Mouse (Mus musculus) liver, embryonic 13.5 days (tissue): ENCODE data around the gene Rgs18. TPM values are rescaled to one million over a fixed set of nuclear protein-coding genes. Genes with fewer than 3 reads are reported as not detected.

ENCODE experiments used
- ATAC-seq: fragments of 200-750 bp; cut with Nextera tagmentation; 2 replicates; pipeline ENCODE4 v1.8.0; 2017; ENCODE audit warnings: low read depth, mild to moderate bottlenecking, moderate number of reproducible peaks, moderate library complexity
- DNase-seq: peaks from one replicate; pipeline ENCODE4 v3.0.0; 2022
- H3K27ac ChIP-seq: fragments of 300-500 bp; sonication (generic); 2 replicates; pipeline ENCODE4 v1.5.1; 2015; ENCODE audit warnings: moderate library complexity, mild to moderate bottlenecking, inconsistent platforms
- H3K27me3 ChIP-seq: fragments of 300-500 bp; sonication (generic); 2 replicates; pipeline ENCODE4 v1.6.1; 2015; ENCODE audit warnings: mild to moderate bottlenecking, inconsistent platforms
- H3K36me3 ChIP-seq: fragments of 300-500 bp; sonication (generic); 2 replicates; pipeline ENCODE4 v1.6.1; 2015; ENCODE audit warnings: mild to moderate bottlenecking, inconsistent platforms
- H3K4me1 ChIP-seq: fragments of 300-500 bp; sonication (generic); replicated peaks from 2 replicates; pipeline ENCODE4 v1.6.1; 2015; ENCODE audit warnings: inconsistent platforms
- H3K4me2 ChIP-seq: fragments of 300-500 bp; sonication (generic); 2 replicates; pipeline ENCODE4 v1.6.1; 2015; ENCODE audit warnings: inconsistent platforms, mild to moderate bottlenecking, moderate library complexity
- H3K4me3 ChIP-seq: fragments of 300-500 bp; sonication (generic); replicated peaks from 2 replicates; pipeline ENCODE4 v1.5.1; 2015; ENCODE audit warnings: mild to moderate bottlenecking, inconsistent platforms
- H3K9ac ChIP-seq: fragments of 300-500 bp; sonication (generic); 2 replicates; pipeline ENCODE4 v1.6.1; 2015; ENCODE audit warnings: mild to moderate bottlenecking, inconsistent platforms
- H3K9me3 ChIP-seq: fragments of 300-500 bp; sonication (generic); replicated peaks from 2 replicates; pipeline ENCODE4 v1.6.1; 2016; ENCODE audit warnings: inconsistent platforms
- WGBS: fragments of 180-500 bp; shearing (Covaris S2); methylation state at CpG from one replicate; pipeline ENCODE4 v1.1.7; 2015; ENCODE audit not compliant: insufficient replicate concordance; 5-methylcytosine and 5-hydroxymethylcytosine counted together
- polyA plus RNA-seq: library from polyadenylated mRNA; unstranded; fragments of >200 nt; fragmentation: Nextera tagmentation; extraction: Ambion mirVana; gene quantifications from 2 replicates; pipeline ENCODE4 v1.2.1, GENCODE M21; 2015

The Rgs18 gene
- 20.9 and 26.3 TPM in 2 replicates for polyA plus RNA-seq

- Histone ChIP-seq H3K4me1 (peaks cover 2% of the 10 kb centered on the region; the same call in 1 of the 2 replicates), H3K9ac (no peak within 1 kb of the TSS), H3K36me3 (no peaks in the 10 kb centered on the region), H3K4me2 (peak within 1 kb of the TSS; percentile 17; the same call in 1 of the 2 replicates), H3K27ac (peak within 1 kb of the TSS; percentile 43; the same call in 1 of the 2 replicates), H3K4me3 (peak within 1 kb of the TSS; percentile 24), H3K27me3 (no peaks in the 10 kb centered on the region), H3K9me3 (no peaks in the 10 kb centered on the region)
- peak; percentile 41 for DNase-seq
- peak; percentile 88 for ATAC-seq
- WGBS: 11% methylated on average over 5 of the region's 5 CpGs
These were observed at the start of gene Rgs18 for GRCm38 (mm10) chr1:144775331-144775730. Gene Rgs18, minus strand, starts transcription at chr1:144775435.

GRCm38 (mm10) chr1:144774394-144774793 lies 841 bp downstream of the Rgs18 start:
- Histone ChIP-seq H3K36me3 (no peaks in the 10 kb centered on the region), H3K27ac (no peak overlapping the region), H3K9me3 (no peaks in the 10 kb centered on the region), H3K4me2 (no peak overlapping the region), H3K27me3 (no peaks in the 10 kb centered on the region), H3K4me3 (0 out of 2 replicates have a peak overlapping the region, but pooled peaks have one; percentile 22), H3K4me1 (peaks cover 2% of the 10 kb centered on the region; the same call in 1 of the 2 replicates), H3K9ac (no peak overlapping the region)
- DNase-seq: no peak
- WGBS: 42% methylated on average over 1 of the region's 1 CpGs
- ATAC-seq: no peak

- ATAC-seq (no peak), DNase-seq (no peak)
- Histone ChIP-seq H3K36me3 (no peaks in the 10 kb centered on the region), H3K9ac (no peak overlapping the region), H3K27ac (no peak overlapping the region), H3K27me3 (no peaks in the 10 kb centered on the region), H3K4me2 (no peak overlapping the region), H3K9me3 (no peaks in the 10 kb centered on the region), H3K4me1 (no peaks in the 10 kb centered on the region), H3K4me3 (no peak overlapping the region)
- 22% methylated on average over 2 of the region's 2 CpGs for WGBS
These were observed 9.0 kb downstream of the Rgs18 start for GRCm38 (mm10) chr1:144766218-144766617.

- Histone ChIP-seq H3K4me3 (no peak overlapping the region), H3K9ac (no peak overlapping the region), H3K36me3 (no peaks in the 10 kb centered on the region), H3K4me1 (no peaks in the 10 kb centered on the region), H3K9me3 (no peaks in the 10 kb centered on the region), H3K27ac (no peak overlapping the region), H3K27me3 (no peaks in the 10 kb centered on the region), H3K4me2 (no peak overlapping the region)
- ATAC-seq (no peak), DNase-seq (no peak)
- 71% methylated on average over 3 of the region's 3 CpGs for WGBS
These were observed 14.4 kb downstream of the Rgs18 start for GRCm38 (mm10) chr1:144760792-144761191.

- Histone ChIP-seq H3K4me2 (no peak overlapping the region), H3K27ac (no peak overlapping the region), H3K36me3 (no peaks in the 10 kb centered on the region), H3K9ac (no peak overlapping the region), H3K9me3 (no peaks in the 10 kb centered on the region), H3K4me1 (no peaks in the 10 kb centered on the region), H3K27me3 (no peaks in the 10 kb centered on the region), H3K4me3 (no peak overlapping the region)
- ATAC-seq (no peak), DNase-seq (no peak)
- 38% methylated on average over 3 of the region's 3 CpGs for WGBS
These were observed 24.5 kb downstream of the Rgs18 start for GRCm38 (mm10) chr1:144750763-144751162.

- WGBS: 82% methylated on average over 1 of the region's 1 CpGs
- Histone ChIP-seq H3K4me1 (no peaks in the 10 kb centered on the region), H3K36me3 (no peaks in the 10 kb centered on the region), H3K27ac (no peak overlapping the region), H3K4me2 (no peak overlapping the region), H3K9ac (no peak overlapping the region), H3K27me3 (no peaks in the 10 kb centered on the region), H3K9me3 (no peaks in the 10 kb centered on the region), H3K4me3 (no peak overlapping the region)
- no peak for DNase-seq
- no peak for ATAC-seq
These were observed 29.1 kb downstream of the Rgs18 start for GRCm38 (mm10) chr1:144746182-144746581.

- Histone ChIP-seq H3K4me3 (no peak overlapping the region), H3K9ac (no peak overlapping the region), H3K36me3 (no peaks in the 10 kb centered on the region), H3K9me3 (no peaks in the 10 kb centered on the region), H3K4me1 (no peaks in the 10 kb centered on the region), H3K4me2 (no peak overlapping the region), H3K27me3 (no peaks in the 10 kb centered on the region), H3K27ac (no peak overlapping the region)
- 53% methylated on average over 6 of the region's 6 CpGs for WGBS
- ATAC-seq (no peak), DNase-seq (no peak)
These were observed 37.5 kb downstream of the Rgs18 start for GRCm38 (mm10) chr1:144737739-144738138.

- no peak overlapping the region for H3K27ac ChIP-seq
- no peak overlapping the region for H3K4me2 ChIP-seq
- ATAC-seq (no peak), DNase-seq (no peak)
- no peaks in the 10 kb centered on the region for H3K27me3 ChIP-seq
- no peaks in the 10 kb centered on the region for H3K4me1 ChIP-seq
- H3K4me3 ChIP-seq: no peak overlapping the region
- no peaks in the 10 kb centered on the region for H3K36me3 ChIP-seq
- 66% methylated on average over 4 of the region's 4 CpGs for WGBS
- H3K9ac ChIP-seq: no peak overlapping the region
- H3K9me3 ChIP-seq: no peaks in the 10 kb centered on the region
These were observed 54.5 kb downstream of the Rgs18 start for GRCm38 (mm10) chr1:144720736-144721135.

- DNase-seq: no peak
- 40% methylated on average over 2 of the region's 2 CpGs for WGBS
- ATAC-seq: no peak
- Histone ChIP-seq H3K36me3 (no peaks in the 10 kb centered on the region), H3K4me2 (no peak overlapping the region), H3K4me1 (no peaks in the 10 kb centered on the region), H3K27ac (no peak overlapping the region), H3K9me3 (no peaks in the 10 kb centered on the region), H3K27me3 (no peaks in the 10 kb centered on the region), H3K9ac (no peak overlapping the region), H3K4me3 (no peak overlapping the region)
These were observed 70.9 kb downstream of the Rgs18 start for GRCm38 (mm10) chr1:144704373-144704772.

Other genes with a start within 250 kb of the Rgs18 start
- not detected in 2 replicates for gene Rgs21, start 207.8 kb downstream of the Rgs18 start, polyA plus RNA-seq